Mouse (Mus musculus) lung, embryonic 16.5 days (tissue): Measurements from ENCODE around the gene Muc3. TPM values are rescaled to one million over a fixed set of nuclear protein-coding genes. Genes with fewer than 3 reads are reported as not detected.

Source experiments
- ATAC-seq: fragments of 200-750 bp; cut with Nextera tagmentation; 2 replicates; pipeline ENCODE4 v1.8.0; 2017; ENCODE audit warnings: low read depth, mild to moderate bottlenecking, moderate library complexity
- H3K27ac ChIP-seq: fragments of 300-500 bp; sonication (generic); 2 replicates; pipeline ENCODE4 v1.5.1; 2014; ENCODE audit warnings: mild to moderate bottlenecking, control low read depth, low read length
- H3K27me3 ChIP-seq: fragments of 300-500 bp; sonication (generic); 2 replicates; pipeline ENCODE4 v1.6.1; 2014; ENCODE audit warnings: low read depth, low read length, mixed read lengths; ENCODE audit not compliant: control insufficient read depth, insufficient read depth
- H3K36me3 ChIP-seq: fragments of 300-500 bp; sonication (generic); 2 replicates; pipeline ENCODE4 v1.6.1; 2014; ENCODE audit warnings: low read length; ENCODE audit not compliant: control insufficient read depth, insufficient read depth
- H3K4me1 ChIP-seq: fragments of 300-500 bp; sonication (generic); replicated peaks from 2 replicates; pipeline ENCODE4 v1.6.1; 2014; ENCODE audit warnings: low read length, mixed read lengths; ENCODE audit not compliant: control insufficient read depth, insufficient read depth
- H3K4me2 ChIP-seq: fragments of 300-500 bp; sonication (generic); 2 replicates; pipeline ENCODE4 v1.6.1; 2014; ENCODE audit warnings: low read depth, low read length, control low read depth
- H3K4me3 ChIP-seq: fragments of 300-500 bp; sonication (generic); 2 replicates; pipeline ENCODE4 v1.5.1; 2014; ENCODE audit warnings: mild to moderate bottlenecking, low read length, control low read depth
- H3K9ac ChIP-seq: fragments of 300-500 bp; sonication (generic); 2 replicates; pipeline ENCODE4 v1.6.1; 2014; ENCODE audit warnings: low read length, control low read depth
- H3K9me3 ChIP-seq: fragments of 300-500 bp; sonication (generic); 2 replicates; pipeline ENCODE4 v1.6.1; 2016; ENCODE audit warnings: low read length; ENCODE audit not compliant: control insufficient read depth
- WGBS: fragments of 180-500 bp; shearing (Covaris S2); extraction: QIAGEN DNeasy Blood & Tissue Kit; methylation state at CpG from one replicate; pipeline ENCODE4 v1.1.7; 2014; 5-methylcytosine and 5-hydroxymethylcytosine counted together
- polyA plus RNA-seq: library from polyadenylated mRNA; unstranded; fragments of >200 nt; fragmentation: Nextera tagmentation; extraction: Ambion mirVana; gene quantifications from 2 replicates; pipeline ENCODE4 v1.2.1, GENCODE M21; 2015

Muc3 gene
- polyA plus RNA-seq, 1 experiment from 2014 or later = not detected

DNA sequence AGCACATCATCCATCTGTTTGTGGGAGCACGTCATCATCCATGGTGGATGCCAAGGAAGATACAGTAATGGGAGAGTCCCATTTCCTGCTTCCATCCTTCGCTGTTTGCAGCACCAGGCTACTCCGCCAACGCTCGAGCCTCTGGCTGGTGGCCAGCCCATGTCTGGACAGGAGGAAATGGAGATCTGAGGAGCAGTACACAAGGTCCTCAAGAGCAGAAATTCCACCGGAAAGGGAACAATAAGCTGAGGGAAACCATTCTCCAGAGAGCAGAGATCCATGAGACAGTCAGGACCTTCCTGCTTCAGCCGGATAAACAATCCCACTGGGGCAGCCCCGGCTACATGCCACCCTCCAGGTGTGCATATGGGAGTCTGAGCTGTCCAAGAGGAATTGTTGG lies 61.7 kb downstream of the Muc3 start:
- peak; percentile 70 for ATAC-seq
- H3K27me3 ChIP-seq = no peaks in the 10 kb centered on the region
- no peak overlapping the region for H3K4me2 ChIP-seq
- H3K9me3 ChIP-seq = no peaks in the 10 kb centered on the region
- H3K4me1 ChIP-seq = no peaks in the 10 kb centered on the region
- no peak overlapping the region for H3K9ac ChIP-seq
- no peak overlapping the region for H3K4me3 ChIP-seq
- WGBS = 60% methylated on average over 8 of the region's 8 CpGs
- H3K27ac ChIP-seq = peak overlapping the region; percentile 65
- no peaks in the 10 kb centered on the region for H3K36me3 ChIP-seq

DNA sequence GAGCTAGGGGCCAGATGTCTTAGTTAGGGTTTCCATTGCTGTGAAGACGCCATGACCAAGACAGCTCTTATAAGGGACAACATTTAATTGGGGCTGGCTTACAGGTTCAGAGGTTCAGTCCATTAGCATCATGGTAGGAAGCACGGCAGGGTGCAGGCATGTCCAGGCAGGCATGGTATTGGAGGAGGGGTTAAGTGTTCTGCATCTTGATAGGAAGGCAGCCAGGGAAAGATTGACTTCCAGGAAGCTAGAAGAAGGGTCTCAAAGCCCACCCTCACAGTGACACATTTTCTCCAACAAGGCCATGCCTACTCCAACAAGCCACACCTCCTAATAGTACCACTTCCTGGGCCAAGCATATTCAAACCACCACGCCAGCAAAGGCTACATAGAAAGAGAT lies 63.4 kb downstream of the Muc3 start:
- 73% methylated on average over 3 of the region's 3 CpGs for WGBS

DNA sequence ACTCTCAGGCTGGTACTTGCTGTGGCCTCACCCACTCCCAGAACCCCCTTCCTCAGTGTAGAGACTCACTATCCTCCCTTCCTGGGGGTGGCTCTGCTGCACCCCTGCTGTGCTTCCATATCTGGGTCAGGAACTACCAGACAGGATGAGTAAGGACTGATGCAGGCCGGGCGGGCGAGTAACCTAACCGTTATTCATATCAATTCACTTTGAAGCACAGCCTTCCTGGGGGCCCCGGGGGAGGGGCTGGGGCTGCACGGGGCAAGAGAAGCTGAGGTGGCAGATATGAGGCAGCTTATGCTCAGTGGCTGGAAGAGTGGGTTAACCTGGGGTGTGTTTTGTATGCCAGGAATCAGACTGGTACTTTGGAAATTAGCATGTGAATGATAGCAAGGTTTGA lies 64.1 kb downstream of the Muc3 start:
- no peaks in the 10 kb centered on the region for H3K36me3 ChIP-seq
- ATAC-seq = no peak

More for the DNA sequence above, 63.4 kb downstream of the Muc3 start:
- Histone ChIP-seq H3K27ac (no peak overlapping the region), H3K36me3 (no peaks in the 10 kb centered on the region), H3K4me2 (no peak overlapping the region), H3K9me3 (no peaks in the 10 kb centered on the region), H3K4me3 (no peak overlapping the region), H3K27me3 (no peaks in the 10 kb centered on the region), H3K9ac (no peak overlapping the region), H3K4me1 (peaks cover 2% of the 10 kb centered on the region; the same call in 1 of the 2 replicates)
- ATAC-seq = no peak

More for the DNA sequence above, 64.1 kb downstream of the Muc3 start:
- Histone ChIP-seq H3K27ac (no peak overlapping the region), H3K4me1 (peaks cover 5% of the 10 kb centered on the region), H3K4me2 (no peak overlapping the region), H3K27me3 (no peaks in the 10 kb centered on the region), H3K4me3 (no peak overlapping the region), H3K9ac (no peak overlapping the region), H3K9me3 (no peaks in the 10 kb centered on the region)
- 71% methylated on average over 6 of the region's 6 CpGs for WGBS

Other genes with a start within 250 kb of the Muc3 start
- 92.8 and 93.7 TPM in 2 replicates for gene Ift22, start 241.2 kb downstream of the Muc3 start, polyA plus RNA-seq
- gene Fis1, start 196.0 kb downstream of the Muc3 start, polyA plus RNA-seq = 286 and 300 TPM in 2 replicates
- 5.1 and 6.2 TPM in 2 replicates for gene Cldn15, start 182.7 kb downstream of the Muc3 start, polyA plus RNA-seq
- gene Plod3, start 162.3 kb downstream of the Muc3 start, polyA plus RNA-seq = 56.1 and 63.0 TPM in 2 replicates
- gene Znhit1, start 161.3 kb downstream of the Muc3 start, polyA plus RNA-seq = 113 and 115 TPM in 2 replicates
- 0.13 TPM in 1 of 2 replicates, not detected in the other for gene Vgf, start 122.9 kb downstream of the Muc3 start, polyA plus RNA-seq
- 191 and 206 TPM in 2 replicates for gene Ap1s1, start 103.2 kb downstream of the Muc3 start, polyA plus RNA-seq
- 0.93 and 1.1 TPM in 2 replicates for gene Serpine1, start 77.1 kb downstream of the Muc3 start, polyA plus RNA-seq
- 12.2 and 13.5 TPM in 2 replicates for gene Trim56, start 33.1 kb downstream of the Muc3 start, polyA plus RNA-seq
- gene Muc3a, start 63.1 kb upstream of the Muc3 start, polyA plus RNA-seq = 0.11 TPM in 1 of 2 replicates, not detected in the other
- 1.9 and 2.6 TPM in 2 replicates for gene Ache, start 138.2 kb upstream of the Muc3 start, polyA plus RNA-seq
- gene Ufsp1, start 145.3 kb upstream of the Muc3 start, polyA plus RNA-seq = 5.1 and 5.6 TPM in 2 replicates
- gene Srrt, start 158.4 kb upstream of the Muc3 start, polyA plus RNA-seq = 141 and 144 TPM in 2 replicates
- gene Trip6, start 165.1 kb upstream of the Muc3 start, polyA plus RNA-seq = 90.5 and 94.0 TPM in 2 replicates
- gene Slc12a9, start 184.3 kb upstream of the Muc3 start, polyA plus RNA-seq = 11.6 and 12.5 TPM in 2 replicates
- gene Ephb4, start 200.8 kb upstream of the Muc3 start, polyA plus RNA-seq = 50.7 and 56.9 TPM in 2 replicates